Mouse (Mus musculus) G1E (cell line): ENCODE results near the gene Hs3st4. TPM values are rescaled to one million over a fixed set of nuclear protein-coding genes. Genes with fewer than 3 reads are reported as not detected.

Source experiments
- ATAC-seq: 2 replicates; pipeline ENCODE4 v1.8.0; 2016; ENCODE audit warnings: mild to moderate bottlenecking; ENCODE audit not compliant: insufficient number of reproducible peaks, poor library complexity, low FRiP score, severe bottlenecking; ENCODE audit errors: extremely low read depth
- DNase-seq: peaks from one replicate; pipeline ENCODE4 v3.0.0; 2012; ENCODE audit warnings: low spot score
- H3K27me3 ChIP-seq: 2 replicates; pipeline ENCODE4 v1.6.1; 2012; ENCODE audit warnings: mild to moderate bottlenecking, low read length, inconsistent platforms; ENCODE audit not compliant: insufficient read depth
- H3K36me3 ChIP-seq: replicated peaks from 2 replicates; pipeline ENCODE3; 2012; ENCODE audit warnings: mild to moderate bottlenecking, inconsistent platforms
- H3K4me1 ChIP-seq: 2 replicates; pipeline ENCODE4 v1.6.1; 2012; ENCODE audit warnings: low read depth, low read length, inconsistent platforms, mixed read lengths; ENCODE audit not compliant: insufficient read depth
- H3K4me3 ChIP-seq: 2 replicates; pipeline ENCODE4 v1.5.1; 2012; ENCODE audit warnings: low read depth, mild to moderate bottlenecking, inconsistent platforms, low read length, moderate library complexity, mixed read lengths
- H3K9me3 ChIP-seq: replicated peaks from 2 replicates; pipeline ENCODE4 v1.6.1; 2012; ENCODE audit warnings: inconsistent platforms
- CTCF ChIP-seq: IDR thresholded peaks from 2 replicates; pipeline ENCODE4 v1.5.1; 2012; ENCODE audit warnings: low read depth, low read length, inconsistent platforms, mixed read lengths
- GATA1 ChIP-seq: IDR thresholded peaks from 2 replicates; pipeline ENCODE4 v1.6.1; 2012; ENCODE audit warnings: borderline replicate concordance, low read length, inconsistent platforms, mixed read lengths
- GATA2 ChIP-seq: IDR thresholded peaks from 2 replicates; pipeline ENCODE4 v1.6.1; 2012; ENCODE audit warnings: low read depth, low read length, inconsistent platforms, borderline replicate concordance
- POLR2AphosphoS5 ChIP-seq: IDR thresholded peaks from 2 replicates; pipeline ENCODE4 v1.6.1; 2012; ENCODE audit warnings: low read depth, low read length, inconsistent platforms; ENCODE audit not compliant: insufficient replicate concordance
- TAL1 ChIP-seq: conservative IDR thresholded peaks from 2 replicates; pipeline ENCODE4 v1.6.1; 2012; ENCODE audit warnings: low read depth, low read length, inconsistent platforms, mixed read lengths
- polyA plus RNA-seq: library from polyadenylated mRNA; stranded (reverse); fragments of >175 nt; gene quantifications from 2 replicates; pipeline ENCODE4 v1.2.3, GENCODE M21; 2012
- total RNA-seq, 2 experiments: library from RNA; stranded (forward) in 1 of 2; stranded (reverse) in 1 of 2; fragments of 200-1000 nt in 1 of 2; fragments of >200 nt in 1 of 2; fragmentation: Nextera tagmentation in 1 of 2; gene quantifications; 2 replicates each; pipeline ENCODE4 v1.2.3; 2014 to 2017

The Hs3st4 gene
- total and polyA plus RNA-seq, 3 experiments: not detected

DNA sequence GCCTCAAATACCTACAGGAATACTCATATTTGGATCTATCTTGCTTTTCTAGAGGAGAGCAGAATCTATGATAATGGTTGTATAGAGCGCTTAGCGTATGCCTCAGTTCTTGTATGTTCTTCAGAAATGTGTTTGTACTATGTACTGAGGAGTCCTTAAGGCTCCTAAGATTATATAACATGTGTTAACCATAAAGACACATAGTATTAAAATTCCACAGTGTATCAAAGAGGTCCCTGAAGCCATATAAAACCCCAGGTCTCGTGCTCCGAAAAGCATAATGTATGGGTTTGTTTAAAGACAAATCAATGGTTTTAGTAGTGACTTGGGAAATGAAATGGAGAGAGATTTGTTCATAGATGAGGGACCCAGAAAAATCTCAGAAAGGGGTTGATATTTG lies 371.4 kb downstream of the Hs3st4 start:
- Histone ChIP-seq H3K36me3 (no peaks in the 10 kb centered on the region), H3K9me3 (peaks cover 19% of the 10 kb centered on the region)
- ATAC-seq: no peak

DNA sequence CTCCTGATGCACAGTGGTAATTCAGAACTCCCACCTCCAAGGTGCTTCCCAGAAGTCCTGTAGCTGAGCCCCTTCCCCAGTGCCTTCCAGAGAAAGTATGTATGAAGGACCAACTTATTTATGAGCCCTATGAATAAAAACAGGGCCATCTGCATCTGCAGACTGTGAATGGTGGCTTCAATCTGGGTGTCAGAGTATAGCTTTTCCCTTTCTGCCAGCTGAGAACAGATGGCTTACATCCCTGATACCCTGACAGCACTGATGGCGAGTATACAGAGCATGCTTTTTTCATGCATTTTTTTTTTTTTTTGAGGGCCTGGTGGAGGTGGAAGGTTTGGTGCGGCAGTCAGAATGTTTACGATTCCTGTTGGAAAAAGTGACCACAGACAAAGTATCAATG lies 375.4 kb downstream of the Hs3st4 start:
- H3K9me3 ChIP-seq: peaks cover 9% of the 10 kb centered on the region; the same call in 1 of the 2 replicates

More for the DNA sequence above, 371.4 kb downstream of the Hs3st4 start:
- no peaks in the 10 kb centered on the region for H3K27me3 ChIP-seq
- no peak for DNase-seq
- no peaks in the 10 kb centered on the region for H3K4me1 ChIP-seq
- H3K4me3 ChIP-seq: no peak overlapping the region
- TF ChIP-seq GATA1 (no peak), GATA2 (no peak), CTCF (no peak), TAL1 (no peak), POLR2AphosphoS5 (no peak)

DNA sequence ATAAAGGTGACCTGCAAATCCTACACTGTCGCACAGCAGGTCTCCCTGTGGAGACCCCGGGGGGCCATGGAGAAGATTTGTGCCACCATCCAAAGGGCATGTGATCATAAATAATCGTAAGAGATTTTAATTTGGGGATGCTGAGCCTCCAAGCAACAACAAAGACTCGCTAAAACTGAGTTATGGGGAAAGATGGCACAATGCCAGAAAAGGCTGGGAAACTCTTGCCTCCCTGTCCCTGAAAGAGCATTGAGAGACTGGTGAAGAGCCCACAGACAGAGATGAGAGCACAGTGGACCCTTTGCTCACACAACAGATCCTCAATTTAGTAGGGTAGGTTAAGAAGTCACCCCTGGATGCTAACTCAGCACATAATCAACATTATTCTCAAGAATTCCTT lies 377.2 kb downstream of the Hs3st4 start:
- TF ChIP-seq GATA1 (no peak), TAL1 (no peak), POLR2AphosphoS5 (no peak), CTCF (no peak), GATA2 (no peak)
- no peaks in the 10 kb centered on the region for H3K4me1 ChIP-seq
- H3K36me3 ChIP-seq: no peaks in the 10 kb centered on the region
- DNase-seq: no peak
- H3K9me3 ChIP-seq: peaks cover 11% of the 10 kb centered on the region; the same call in 1 of the 2 replicates
- H3K4me3 ChIP-seq: no peak overlapping the region
- no peak for ATAC-seq
- H3K27me3 ChIP-seq: no peaks in the 10 kb centered on the region

More for the DNA sequence above, 375.4 kb downstream of the Hs3st4 start:
- Histone ChIP-seq H3K36me3 (no peaks in the 10 kb centered on the region), H3K27me3 (no peaks in the 10 kb centered on the region), H3K4me3 (no peak overlapping the region), H3K4me1 (no peaks in the 10 kb centered on the region)
- ATAC-seq (no peak), DNase-seq (no peak)
- TF ChIP-seq GATA2: no peak
- no peak for TF ChIP-seq POLR2AphosphoS5
- TF ChIP-seq TAL1: no peak
- no peak for TF ChIP-seq CTCF
- no peak for TF ChIP-seq GATA1

DNA sequence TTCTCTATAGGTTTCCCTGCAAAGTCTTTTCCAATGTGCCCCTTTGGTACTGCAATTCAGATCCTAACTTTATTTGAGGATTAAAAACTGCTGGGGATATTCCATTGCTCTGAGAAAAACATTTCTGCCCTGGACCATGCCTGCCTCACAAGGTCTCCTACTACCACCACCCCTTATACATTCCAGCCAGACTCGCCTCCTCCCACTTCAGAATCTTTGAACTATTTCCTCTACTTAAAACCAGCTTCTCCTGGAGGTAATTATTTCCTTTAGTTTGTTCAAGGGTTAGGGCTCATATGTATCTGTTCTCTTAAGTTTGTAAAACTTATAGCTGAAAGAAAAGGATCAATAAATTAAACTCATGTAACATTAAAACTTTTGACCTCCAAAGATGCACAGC lies 389.6 kb downstream of the Hs3st4 start:
- no peaks in the 10 kb centered on the region for H3K27me3 ChIP-seq
- H3K36me3 ChIP-seq: no peaks in the 10 kb centered on the region
- peaks cover 24% of the 10 kb centered on the region for H3K9me3 ChIP-seq
- TF ChIP-seq CTCF (no peak), POLR2AphosphoS5 (no peak)
- H3K4me3 ChIP-seq: no peak overlapping the region
- H3K4me1 ChIP-seq: no peaks in the 10 kb centered on the region
- DNase-seq (no peak), ATAC-seq (no peak)

DNA sequence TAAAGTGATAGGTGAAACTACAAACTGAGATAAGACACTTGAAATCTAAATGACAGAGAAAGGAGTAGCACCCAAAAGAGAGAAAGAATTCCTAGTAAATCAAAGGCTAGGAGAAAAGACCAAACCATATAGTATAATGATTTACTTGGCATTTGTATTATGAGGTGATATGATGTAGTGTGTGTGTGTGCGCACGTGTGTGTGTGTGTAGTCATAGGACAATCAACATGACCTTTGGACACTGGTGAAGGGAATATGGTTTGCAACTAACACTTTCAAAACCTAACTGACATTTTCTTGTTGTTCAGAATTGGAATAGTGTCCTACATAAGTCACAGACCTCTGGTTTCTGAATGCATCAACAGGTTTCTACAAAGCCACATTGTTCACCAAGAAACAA lies 390.0 kb downstream of the Hs3st4 start:
- Histone ChIP-seq H3K4me3 (no peak overlapping the region), H3K27me3 (no peaks in the 10 kb centered on the region), H3K36me3 (no peaks in the 10 kb centered on the region), H3K4me1 (no peaks in the 10 kb centered on the region), H3K9me3 (peaks cover 20% of the 10 kb centered on the region)
- ATAC-seq (no peak), DNase-seq (no peak)
- TF ChIP-seq TAL1: no peak
- no peak for TF ChIP-seq POLR2AphosphoS5
- no peak for TF ChIP-seq GATA1
- no peak for TF ChIP-seq CTCF
- no peak for TF ChIP-seq GATA2

DNA sequence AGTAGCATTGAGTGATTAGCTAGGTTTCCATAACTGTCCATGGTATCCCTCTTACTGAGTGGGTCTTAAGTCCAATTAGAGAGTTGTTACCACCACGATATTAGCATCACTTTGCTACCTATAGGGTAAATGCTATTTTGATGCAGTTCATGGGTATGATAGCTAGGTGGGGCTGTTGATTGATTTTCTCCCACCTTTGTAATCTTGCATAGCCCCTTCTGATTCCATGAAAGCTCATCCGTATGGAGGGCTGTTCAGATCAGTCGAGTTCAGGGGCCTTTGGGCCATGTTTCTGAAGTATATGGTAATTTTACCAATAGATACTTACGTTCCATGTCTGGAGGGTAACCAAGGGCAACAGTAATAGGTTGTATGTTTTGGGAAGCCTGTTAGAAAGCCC lies 400.8 kb downstream of the Hs3st4 start:
- no peaks in the 10 kb centered on the region for H3K4me1 ChIP-seq
- ATAC-seq (no peak), DNase-seq (no peak)
- H3K4me3 ChIP-seq: no peak overlapping the region
- H3K36me3 ChIP-seq: no peaks in the 10 kb centered on the region
- H3K9me3 ChIP-seq: peaks cover 6% of the 10 kb centered on the region
- no peak for TF ChIP-seq POLR2AphosphoS5
- no peak for TF ChIP-seq TAL1
- no peak for TF ChIP-seq GATA2
- TF ChIP-seq CTCF: no peak
- no peaks in the 10 kb centered on the region for H3K27me3 ChIP-seq

DNA sequence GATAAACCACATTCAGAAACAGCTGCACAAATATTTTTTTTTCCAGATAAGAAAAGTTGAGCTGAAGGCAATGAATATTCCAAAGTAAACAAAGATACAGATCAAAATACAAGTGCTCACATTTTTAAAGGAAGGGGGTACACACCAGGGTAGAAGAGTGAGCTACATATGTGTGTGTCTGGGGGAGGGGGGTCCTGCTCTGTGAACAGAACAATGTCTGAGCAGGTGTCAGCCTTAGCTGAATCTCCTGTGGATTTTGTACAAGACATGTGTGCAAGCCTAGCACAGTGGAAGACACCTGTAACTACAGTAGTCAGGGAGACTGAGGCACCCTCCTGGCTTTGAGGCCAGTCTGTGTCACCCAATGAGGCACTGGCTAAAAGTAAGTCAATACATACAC lies 416.5 kb downstream of the Hs3st4 start:
- Histone ChIP-seq H3K4me3 (no peak overlapping the region), H3K36me3 (no peaks in the 10 kb centered on the region), H3K27me3 (no peaks in the 10 kb centered on the region), H3K4me1 (no peaks in the 10 kb centered on the region), H3K9me3 (peaks cover 19% of the 10 kb centered on the region)
- no peak for DNase-seq
- no peak for ATAC-seq
- no peak for TF ChIP-seq POLR2AphosphoS5
- TF ChIP-seq GATA2: no peak
- TF ChIP-seq TAL1: no peak
- TF ChIP-seq CTCF: no peak
- no peak for TF ChIP-seq GATA1
